ENCODE assay signal across 26 mouse cellular contexts in the genomic region with DNA sequence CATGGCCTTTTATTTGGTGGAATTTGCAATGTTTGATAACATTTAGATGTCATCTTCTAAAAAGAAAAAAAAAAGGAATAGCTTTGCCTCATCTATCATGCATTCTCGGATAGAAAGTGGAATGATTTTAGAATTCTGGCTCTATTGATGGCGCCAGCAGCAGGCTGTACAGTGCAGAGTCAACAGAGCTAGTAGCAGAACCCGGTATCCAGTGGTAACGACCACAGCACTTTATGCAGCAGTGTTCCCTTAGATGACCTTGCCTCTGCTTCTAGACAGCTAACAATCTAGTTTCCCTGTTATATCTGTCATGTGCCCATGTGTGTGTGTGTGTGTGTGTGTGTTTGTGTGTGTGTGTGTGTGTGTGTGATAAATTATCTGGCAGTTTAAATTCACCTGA.
A peak's percentile ranks its signal among the peaks of the same experiment; 100 is the strongest.
DNase-seq lines count a peak whose midpoint lies in the region; ATAC-seq and TF ChIP-seq lines count a peak whose summit lies in the region.
"Had no signal": no experiment of that assay in that cellular context is flagged by ENCODE, and none has a peak within 500 bp of the region (broad histone marks: within the 10 kb centered on the region; RNA-seq: fewer than 3 reads in every experiment).

No protein-coding gene starts in this region.

- no peak overlapping the region; the same call in 1 of the 2 replicates for H3K27ac ChIP-seq in forebrain, embryonic 15.5 days (replicated peaks)
- H3K27ac ChIP-seq in forebrain, embryonic 10.5 days: no peak overlapping the region
- no peak overlapping the region for H3K27ac ChIP-seq in midbrain, embryonic 16.5 days (ENCODE audit: low read length)
- H3K27ac ChIP-seq in midbrain, embryonic 10.5 days (replicated peaks): no peak overlapping the region
- no peak overlapping the region for H3K27ac ChIP-seq in forebrain, postnatal 0 days (ENCODE audit: low read depth, low read length)
- H3K27ac ChIP-seq: embryonic facial prominence, embryonic 10.5 days; embryonic facial prominence, embryonic 13.5 days; heart, embryonic 15.5 days; hindbrain, embryonic 10.5 days; hindbrain, embryonic 13.5 days had no signal

- no peak for DNase-seq in forebrain, embryonic 10.5 days (ENCODE audit: extremely low spot score, low spot score)
- DNase-seq in midbrain, embryonic 10.5 days (ENCODE audit: low spot score): no peak
- DNase-seq in forebrain, postnatal 0 days: peak; percentile 25
- DNase-seq in frontal cortex, postnatal 36 days (ENCODE audit: low spot score in 2 of 2): no peak
- DNase-seq: adrenal gland, adult 2 months; adrenal gland, postnatal 14 days; cerebellum, adult 11-12 months; cerebellum, adult 8-10 months; cerebellum, postnatal 10 days; cerebellum, postnatal 36 days; embryo, embryonic 11 days; gastrocnemius, postnatal 25 days; heart, adult 18-20 months; heart, postnatal 10 days; heart, postnatal 36 days had no signal

- H3K36me3 ChIP-seq in forebrain, embryonic 15.5 days: no peaks in the 10 kb centered on the region
- H3K36me3 ChIP-seq in forebrain, embryonic 10.5 days (replicated peaks): no peaks in the 10 kb centered on the region
- no peaks in the 10 kb centered on the region for H3K36me3 ChIP-seq in midbrain, embryonic 16.5 days (ENCODE audit: control insufficient read depth, insufficient read depth, low read length)
- H3K36me3 ChIP-seq in midbrain, embryonic 10.5 days: no peaks in the 10 kb centered on the region
- no peaks in the 10 kb centered on the region for H3K36me3 ChIP-seq in forebrain, postnatal 0 days (ENCODE audit: insufficient read depth)
- H3K36me3 ChIP-seq: embryonic facial prominence, embryonic 10.5 days; embryonic facial prominence, embryonic 13.5 days; heart, embryonic 12.5 days; heart, embryonic 15.5 days; hindbrain, embryonic 10.5 days; hindbrain, embryonic 13.5 days had no signal

- H3K9ac ChIP-seq in forebrain, embryonic 15.5 days (replicated peaks): no peak overlapping the region
- H3K9ac ChIP-seq in midbrain, embryonic 16.5 days (ENCODE audit: low read depth, low read length): no peak overlapping the region
- H3K9ac ChIP-seq in forebrain, postnatal 0 days: no peak overlapping the region
- H3K9ac ChIP-seq: embryonic facial prominence, embryonic 13.5 days; heart, embryonic 12.5 days; heart, embryonic 15.5 days; hindbrain, embryonic 13.5 days had no signal

- WGBS in forebrain, embryonic 15.5 days: 63% methylated on average over 4 of the region's 4 CpGs
- WGBS in forebrain, embryonic 10.5 days: 80% methylated on average over 4 of the region's 4 CpGs
- WGBS in midbrain, embryonic 16.5 days: 66% methylated on average over 4 of the region's 4 CpGs
- WGBS in midbrain, embryonic 10.5 days: 89% methylated on average over 4 of the region's 4 CpGs
- 45% methylated on average over 4 of the region's 4 CpGs for WGBS in forebrain, postnatal 0 days

- H3K4me3 ChIP-seq in forebrain, embryonic 15.5 days: no peak overlapping the region
- no peak overlapping the region for H3K4me3 ChIP-seq in forebrain, embryonic 10.5 days
- H3K4me3 ChIP-seq in midbrain, embryonic 16.5 days (ENCODE audit: low read depth, low read length): no peak overlapping the region
- no peak overlapping the region for H3K4me3 ChIP-seq in midbrain, embryonic 10.5 days
- no peak overlapping the region for H3K4me3 ChIP-seq in forebrain, postnatal 0 days (ENCODE audit: low read depth, low read length)
- H3K4me3 ChIP-seq: embryonic facial prominence, embryonic 10.5 days; embryonic facial prominence, embryonic 13.5 days; erythroblast, embryonic 14.5 days; heart, embryonic 12.5 days; heart, embryonic 15.5 days; hindbrain, embryonic 10.5 days; hindbrain, embryonic 13.5 days had no signal

- peak; percentile 69; the same call in 1 of the 2 replicates for ATAC-seq in forebrain, embryonic 15.5 days (replicated peaks)
- ATAC-seq in midbrain, embryonic 16.5 days: peak; percentile 66; the same call in 1 of the 2 replicates
- ATAC-seq in forebrain, postnatal 0 days: peak; percentile 71
- ATAC-seq: CD4-positive, CD25-positive, alpha-beta regulatory T cell, adult 4 months; intestine, postnatal 0 days had no signal

- peaks cover 16% of the 10 kb centered on the region for H3K4me1 ChIP-seq in forebrain, embryonic 15.5 days
- H3K4me1 ChIP-seq in forebrain, embryonic 10.5 days: no peaks in the 10 kb centered on the region
- 0 out of 2 replicates have a peak, but pooled peaks cover 2% of the 10 kb centered on the region for H3K4me1 ChIP-seq in midbrain, embryonic 16.5 days (ENCODE audit: control insufficient read depth, insufficient read depth, low read length)
- H3K4me1 ChIP-seq in midbrain, embryonic 10.5 days: no peaks in the 10 kb centered on the region
- no peaks in the 10 kb centered on the region for H3K4me1 ChIP-seq in forebrain, postnatal 0 days (ENCODE audit: insufficient read depth)
- H3K4me1 ChIP-seq: embryonic facial prominence, embryonic 10.5 days; embryonic facial prominence, embryonic 13.5 days; heart, embryonic 12.5 days; heart, embryonic 15.5 days; hindbrain, embryonic 10.5 days; hindbrain, embryonic 13.5 days had no signal

- no peak for TF ChIP-seq CTCF in forebrain, postnatal 0 days (IDR thresholded peaks at IDR 0.05; ENCODE audit: low read depth)

- no peaks in the 10 kb centered on the region for H3K9me3 ChIP-seq in forebrain, embryonic 15.5 days
- H3K9me3 ChIP-seq in forebrain, embryonic 10.5 days: no peaks in the 10 kb centered on the region
- H3K9me3 ChIP-seq in midbrain, embryonic 16.5 days (replicated peaks; ENCODE audit: control insufficient read depth, low read length, poor library complexity, severe bottlenecking): no peaks in the 10 kb centered on the region
- H3K9me3 ChIP-seq in midbrain, embryonic 10.5 days (replicated peaks): no peaks in the 10 kb centered on the region
- no peaks in the 10 kb centered on the region for H3K9me3 ChIP-seq in forebrain, postnatal 0 days (ENCODE audit: low read length)
- H3K9me3 ChIP-seq: embryonic facial prominence, embryonic 10.5 days; embryonic facial prominence, embryonic 13.5 days; heart, embryonic 12.5 days; heart, embryonic 15.5 days; hindbrain, embryonic 10.5 days; hindbrain, embryonic 13.5 days had no signal

- H3K27me3 ChIP-seq in forebrain, embryonic 15.5 days: no peaks in the 10 kb centered on the region
- no peaks in the 10 kb centered on the region for H3K27me3 ChIP-seq in forebrain, embryonic 10.5 days (ENCODE audit: poor library complexity, severe bottlenecking)
- no peaks in the 10 kb centered on the region for H3K27me3 ChIP-seq in midbrain, embryonic 16.5 days (ENCODE audit: control insufficient read depth, insufficient read depth, low read depth, low read length)
- H3K27me3 ChIP-seq in midbrain, embryonic 10.5 days (ENCODE audit: low read depth, poor library complexity, severe bottlenecking): no peaks in the 10 kb centered on the region
- H3K27me3 ChIP-seq in forebrain, postnatal 0 days (ENCODE audit: insufficient read depth, low read length): no peaks in the 10 kb centered on the region
- H3K27me3 ChIP-seq: embryonic facial prominence, embryonic 13.5 days; heart, embryonic 12.5 days; heart, embryonic 15.5 days; hindbrain, embryonic 13.5 days had no signal

- H3K4me2 ChIP-seq in forebrain, embryonic 15.5 days (replicated peaks): no peak overlapping the region
- no peak overlapping the region for H3K4me2 ChIP-seq in midbrain, embryonic 16.5 days (ENCODE audit: low read length)
- H3K4me2 ChIP-seq in forebrain, postnatal 0 days (ENCODE audit: low read depth): no peak overlapping the region
- H3K4me2 ChIP-seq: embryonic facial prominence, embryonic 13.5 days; heart, embryonic 12.5 days; heart, embryonic 15.5 days; hindbrain, embryonic 13.5 days had no signal
